Mouse (Mus musculus) C2C12 (cell line): ENCODE results near the gene Arsa.

Experiments
- CTCF ChIP-seq: IDR thresholded peaks from one replicate; pipeline ENCODE4 v1.5.1; 2011; ENCODE audit not compliant: control insufficient read depth, insufficient read depth, insufficient read length
- MAX ChIP-seq: IDR thresholded peaks from one replicate; pipeline ENCODE4 v1.6.1; 2011; ENCODE audit warnings: mild to moderate bottlenecking, control low read depth
- MYOD1 ChIP-seq: IDR thresholded peaks from one replicate; pipeline ENCODE4 v1.6.1; 2011; ENCODE audit warnings: low read depth; ENCODE audit not compliant: control insufficient read depth, insufficient read length
- USF1 ChIP-seq: IDR thresholded peaks from one replicate; pipeline ENCODE4 v1.6.1; 2011; ENCODE audit warnings: low read depth, mild to moderate bottlenecking, control low read depth, moderate library complexity

DNA sequence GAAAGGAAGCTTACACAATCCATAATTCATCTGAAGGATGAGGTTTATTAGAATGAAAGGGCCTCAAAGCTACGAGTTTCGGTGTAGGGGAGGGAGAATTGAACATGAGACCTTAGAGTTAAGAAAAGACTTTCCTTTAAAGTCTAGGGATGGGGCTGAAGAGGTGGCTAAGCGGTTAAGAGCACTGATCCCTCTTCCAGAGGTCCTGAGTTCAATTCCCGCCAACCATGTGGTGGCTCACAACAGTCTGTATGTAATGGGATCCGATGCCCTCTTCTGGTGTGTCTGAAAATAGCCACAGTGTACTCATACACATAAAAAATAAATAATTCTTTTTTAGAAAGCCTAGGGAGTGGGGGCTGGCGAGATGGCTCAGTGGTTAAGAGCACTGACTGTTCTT lies 46.9 kb downstream of the Arsa start:
- TF ChIP-seq CTCF, result no peak
- no peak for TF ChIP-seq MYOD1
- no peak for TF ChIP-seq USF1
- no peak for TF ChIP-seq MAX
